Mouse (Mus musculus) kidney, postnatal 0 days (tissue): ENCODE results near the gene Tmem125. TPM values are rescaled to one million over a fixed set of nuclear protein-coding genes. Genes with fewer than 3 reads are reported as not detected.
A peak's percentile ranks its signal among the peaks of the same experiment; 100 is the strongest.
"Not testable (repeated sequence)": the region's sequence is repeated elsewhere in the genome, so short reads cannot be mapped to it uniquely, and the experiment has no call there.

ENCODE experiments used
- ATAC-seq: fragments of 200-750 bp; cut with Nextera tagmentation; replicated peaks from 2 replicates; pipeline ENCODE4 v1.8.0; 2017; ENCODE audit warnings: low read depth, moderate number of reproducible peaks, moderate TSS enrichment, moderate library complexity; ENCODE audit not compliant: low FRiP score
- DNase-seq: peaks from one replicate; pipeline ENCODE4 v3.0.0-alpha.2; 2016; ENCODE audit warnings: low spot score
- H3K27ac ChIP-seq: fragments of 300-500 bp; sonication (generic); 2 replicates; pipeline ENCODE4 v1.5.1; 2014; ENCODE audit warnings: mild to moderate bottlenecking
- H3K27me3 ChIP-seq: fragments of 300-500 bp; sonication (generic); 2 replicates; pipeline ENCODE4 v1.6.1; 2014; ENCODE audit warnings: low read length, mixed read lengths; ENCODE audit not compliant: insufficient read depth
- H3K36me3 ChIP-seq: fragments of 300-500 bp; sonication (generic); 2 replicates; pipeline ENCODE4 v1.6.1; 2014; ENCODE audit warnings: low read length, mixed read lengths; ENCODE audit not compliant: insufficient read depth
- H3K4me1 ChIP-seq: fragments of 300-500 bp; sonication (generic); replicated peaks from 2 replicates; pipeline ENCODE4 v1.6.1; 2014; ENCODE audit warnings: antibody characterized with exemption, low read length, mixed read lengths; ENCODE audit not compliant: insufficient read depth
- H3K4me2 ChIP-seq: fragments of 300-500 bp; sonication (generic); 2 replicates; pipeline ENCODE4 v1.6.1; 2014; ENCODE audit warnings: mild to moderate bottlenecking, low read length, moderate library complexity, mixed read lengths
- H3K4me3 ChIP-seq: fragments of 300-500 bp; sonication (generic); replicated peaks from 2 replicates; pipeline ENCODE4 v1.5.1; 2014; ENCODE audit warnings: low read depth, low read length
- H3K9ac ChIP-seq: fragments of 300-500 bp; sonication (generic); 2 replicates; pipeline ENCODE4 v1.6.1; 2014; ENCODE audit warnings: low read depth, low read length
- H3K9me3 ChIP-seq: fragments of 300-500 bp; sonication (generic); replicated peaks from 2 replicates; pipeline ENCODE4 v1.6.1; 2016; ENCODE audit warnings: low read length, inconsistent platforms, mixed read lengths
- CTCF ChIP-seq: IDR thresholded peaks from 2 replicates; pipeline ENCODE4 v1.5.1; 2016; ENCODE audit warnings: antibody characterized with exemption, low read depth, mild to moderate bottlenecking, moderate library complexity
- WGBS: fragments of 180-500 bp; shearing (Covaris S2); extraction: QIAGEN DNeasy Blood & Tissue Kit; methylation state at CpG from one replicate; pipeline ENCODE4 v1.1.7; 2014; 5-methylcytosine and 5-hydroxymethylcytosine counted together
- polyA plus RNA-seq: library from polyadenylated mRNA; unstranded; fragments of >200 nt; fragmentation: Nextera tagmentation; extraction: Ambion mirVana; gene quantifications from 2 replicates; pipeline ENCODE4 v1.2.1, GENCODE M21; 2015

Gene Tmem125
- polyA plus RNA-seq, 1 experiment from 2014 or later, result 11.3 TPM

DNA sequence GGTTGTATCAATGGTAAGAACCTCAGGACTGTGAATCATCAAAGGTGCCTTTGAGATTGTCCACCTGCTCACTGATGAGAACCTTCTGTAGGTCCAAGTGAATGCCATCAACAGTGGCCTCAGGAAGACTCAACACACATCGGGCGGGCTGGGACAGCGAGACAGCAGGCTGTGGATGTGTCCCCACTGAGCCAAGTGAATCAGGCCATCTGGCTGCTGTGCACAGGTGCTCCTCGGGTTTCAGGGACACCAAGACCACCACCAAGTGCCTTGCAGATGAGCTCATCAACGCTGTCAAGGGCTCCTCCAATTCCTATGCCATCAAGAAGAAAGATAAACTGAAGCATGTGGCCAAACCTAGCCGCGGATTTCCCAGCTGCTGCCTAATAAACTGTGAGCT, 21.6 kb downstream of the Tmem125 start:
- Histone ChIP-seq H3K4me3 (no peak overlapping the region), H3K9me3 (no peaks in the 10 kb centered on the region), H3K9ac (no peak overlapping the region), H3K27ac (no peak overlapping the region), H3K27me3 (no peaks in the 10 kb centered on the region), H3K4me2 (no peak overlapping the region), H3K4me1 (peaks cover 4% of the 10 kb centered on the region; the same call in 1 of the 2 replicates), H3K36me3 (no peaks in the 10 kb centered on the region)
- 82% methylated on average over 7 of the region's 7 CpGs for WGBS
- no peak for TF ChIP-seq CTCF
- DNase-seq (no peak), ATAC-seq (no peak)

DNA sequence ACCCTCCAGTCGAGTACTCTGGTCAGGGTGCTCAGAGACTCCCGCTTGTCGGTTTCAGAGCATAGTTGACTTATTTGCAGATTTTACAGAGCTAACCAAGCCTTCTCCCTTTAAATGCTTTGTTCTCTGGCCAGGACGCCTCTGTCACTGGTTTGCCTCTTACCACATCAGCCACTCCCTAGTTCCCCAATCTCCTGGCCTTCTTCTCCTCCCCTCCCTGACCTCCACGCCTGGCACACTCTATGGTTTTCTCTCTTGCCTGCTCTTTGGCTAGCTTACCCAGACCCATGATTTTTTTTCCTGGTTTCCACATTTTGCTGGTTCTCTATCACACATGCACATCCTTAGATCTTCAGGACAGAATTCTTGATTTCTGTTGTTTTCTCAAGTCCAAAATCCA, 25.6 kb downstream of the Tmem125 start:
- Histone ChIP-seq H3K4me2 (no peak overlapping the region), H3K27me3 (no peaks in the 10 kb centered on the region), H3K9ac (no peak overlapping the region), H3K27ac (no peak overlapping the region), H3K4me1 (0 out of 2 replicates have a peak, but pooled peaks cover 13% of the 10 kb centered on the region), H3K9me3 (no peaks in the 10 kb centered on the region), H3K4me3 (no peak overlapping the region), H3K36me3 (no peaks in the 10 kb centered on the region)
- no peak for TF ChIP-seq CTCF
- no peak for ATAC-seq
- DNase-seq, result no peak
- 71% methylated on average over 5 of the region's 5 CpGs for WGBS

DNA sequence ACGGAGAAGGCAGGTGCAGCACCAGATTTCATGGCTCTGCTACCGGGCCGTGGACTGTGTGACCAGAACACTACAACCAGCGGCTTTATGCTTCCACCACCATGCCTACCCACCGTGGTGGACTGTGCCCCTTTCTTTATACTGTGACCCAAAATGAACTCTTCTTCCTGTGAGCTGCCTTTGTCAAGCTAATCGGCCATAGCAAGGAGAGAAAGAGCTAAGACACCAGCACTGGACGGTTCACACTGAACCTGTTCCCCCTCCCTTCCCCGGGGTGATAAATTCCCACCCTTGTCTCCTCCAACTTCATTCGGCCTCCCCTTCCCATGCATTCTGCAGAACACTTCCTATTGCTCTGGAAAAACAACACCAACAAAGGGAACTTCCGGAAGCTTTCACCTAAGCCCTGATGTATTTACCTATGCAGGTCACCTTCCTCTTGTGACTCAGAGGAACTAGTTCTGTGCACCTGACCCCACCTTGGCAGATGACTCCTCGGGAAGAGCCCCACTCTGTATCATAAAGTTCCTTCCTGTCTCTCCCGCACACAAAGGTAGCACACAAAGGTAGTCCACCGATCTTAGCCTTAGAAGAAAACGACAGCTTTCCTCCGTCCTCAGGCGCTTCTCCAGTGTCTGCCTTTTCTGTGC, 26.2 kb downstream of the Tmem125 start:
- Histone ChIP-seq H3K27ac (no peak overlapping the region), H3K36me3 (no peaks in the 10 kb centered on the region), H3K4me2 (no peak overlapping the region), H3K9ac (no peak overlapping the region), H3K27me3 (no peaks in the 10 kb centered on the region), H3K9me3 (no peaks in the 10 kb centered on the region), H3K4me3 (no peak overlapping the region), H3K4me1 (0 out of 2 replicates have a peak, but pooled peaks cover 13% of the 10 kb centered on the region)
- no peak for TF ChIP-seq CTCF
- DNase-seq, result no peak
- ATAC-seq, result no peak
- 41% methylated on average over 16 of the region's 16 CpGs for WGBS

DNA sequence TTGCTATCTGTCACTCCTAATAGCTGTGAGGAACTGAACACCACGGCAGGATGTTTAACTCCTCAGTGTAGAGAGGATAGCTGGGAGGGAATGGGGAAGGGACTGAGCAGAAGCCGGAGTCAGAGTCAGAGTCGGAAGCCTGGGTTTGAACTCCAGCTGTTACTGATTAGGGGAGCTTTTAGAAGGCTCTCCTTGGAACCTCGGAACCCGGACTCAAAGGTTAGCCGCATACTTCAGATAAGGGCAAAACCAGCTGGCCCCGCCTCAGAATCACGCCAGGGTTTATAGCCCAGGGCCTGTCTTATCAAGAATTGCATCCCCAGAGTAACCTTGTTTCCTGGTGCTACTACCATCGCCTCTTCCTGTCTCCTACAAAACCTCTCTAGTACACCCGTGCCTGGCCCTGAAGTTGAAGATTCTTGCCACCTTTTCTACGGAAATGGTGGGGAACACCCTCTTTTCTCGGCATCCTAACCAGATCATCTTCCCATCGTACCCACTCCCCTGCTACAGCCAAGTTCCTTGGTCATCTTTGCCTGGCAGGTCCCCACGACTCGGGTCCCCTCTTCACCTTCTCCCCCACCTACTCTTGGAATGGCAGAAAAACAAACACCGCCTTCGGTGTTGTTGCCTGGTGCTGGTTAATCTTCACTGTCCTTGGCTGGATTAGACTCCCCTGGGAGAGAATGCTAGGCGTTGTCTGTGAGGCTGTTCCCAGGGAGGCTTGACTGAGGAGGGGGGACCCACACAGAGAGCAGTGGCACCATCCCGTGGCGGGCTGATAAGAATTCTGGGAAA, 26.9 kb downstream of the Tmem125 start:
- no peak overlapping the region for H3K4me2 ChIP-seq

DNA sequence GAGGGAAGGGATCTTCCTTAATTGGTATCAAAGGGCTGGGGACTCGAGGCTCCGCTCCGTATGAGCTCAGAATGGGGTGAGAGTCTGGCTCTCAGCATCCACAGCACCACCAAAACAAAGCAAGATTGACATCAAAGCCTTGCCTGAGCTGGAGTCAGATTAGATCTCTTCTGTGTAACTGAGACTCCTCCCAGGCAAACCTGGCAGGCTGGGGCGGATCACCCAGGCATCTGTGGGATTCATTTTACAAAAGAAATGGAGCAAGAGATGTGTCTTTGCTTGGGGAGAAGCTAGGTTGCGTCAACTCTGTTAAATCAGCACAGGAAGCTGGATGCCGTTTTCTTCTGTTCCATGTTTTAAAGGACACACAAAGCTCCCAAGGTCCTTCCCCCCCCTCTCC, 34.8 kb downstream of the Tmem125 start:
- ATAC-seq, result no peak
- no peak overlapping the region for H3K27ac ChIP-seq
- H3K9me3 ChIP-seq, result no peaks in the 10 kb centered on the region
- DNase-seq, result no peak
- H3K4me1 ChIP-seq, result no peaks in the 10 kb centered on the region
- no peaks in the 10 kb centered on the region for H3K36me3 ChIP-seq
- H3K4me3 ChIP-seq, result no peak overlapping the region
- TF ChIP-seq CTCF, result no peak
- H3K9ac ChIP-seq, result no peak overlapping the region
- 21% methylated on average over 6 of the region's 6 CpGs for WGBS
- no peak overlapping the region for H3K4me2 ChIP-seq
- H3K27me3 ChIP-seq, result no peaks in the 10 kb centered on the region

More for the DNA sequence above, 26.9 kb downstream of the Tmem125 start:
- Histone ChIP-seq H3K4me3 (no peak overlapping the region), H3K27ac (no peak overlapping the region), H3K9ac (no peak overlapping the region), H3K27me3 (no peaks in the 10 kb centered on the region), H3K9me3 (no peaks in the 10 kb centered on the region), H3K4me1 (0 out of 2 replicates have a peak, but pooled peaks cover 13% of the 10 kb centered on the region), H3K36me3 (no peaks in the 10 kb centered on the region)
- DNase-seq (no peak), ATAC-seq (no peak; the same call in 1 of the 2 replicates)
- peak; percentile 22; the same call in 1 of the 2 replicates for TF ChIP-seq CTCF
- WGBS, result 28% methylated on average over 20 of the region's 20 CpGs

DNA sequence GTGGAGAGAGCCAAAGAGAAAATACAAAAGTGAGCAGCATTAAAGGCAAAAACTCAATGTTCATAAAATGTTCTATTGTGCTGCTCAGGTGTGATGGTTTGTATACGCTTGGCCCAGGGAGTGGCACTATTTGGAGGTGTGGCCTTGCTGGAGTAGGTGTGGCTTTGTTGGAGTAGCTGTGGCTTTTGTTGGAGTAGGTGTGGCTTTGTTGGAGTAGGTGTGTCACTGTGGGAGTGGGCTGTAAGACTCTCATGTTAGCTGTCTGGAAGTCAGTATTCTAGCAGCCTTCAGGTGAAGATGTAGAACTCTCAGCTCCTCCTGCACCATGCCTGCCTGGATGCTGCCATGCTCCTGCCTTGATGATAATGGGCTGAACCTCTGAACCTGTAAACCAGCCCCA, 36.7 kb downstream of the Tmem125 start:
- not testable (repeated sequence) for ATAC-seq, H3K9me3 ChIP-seq, H3K4me3 ChIP-seq, H3K27me3 ChIP-seq, H3K4me2 ChIP-seq, H3K9ac ChIP-seq, H3K27ac ChIP-seq, H3K36me3 ChIP-seq, DNase-seq, H3K4me1 ChIP-seq
- 76% methylated on average over 1 of the region's 1 CpGs for WGBS
